ENCODE assay signal across 13 mouse cellular contexts in the genomic region with DNA sequence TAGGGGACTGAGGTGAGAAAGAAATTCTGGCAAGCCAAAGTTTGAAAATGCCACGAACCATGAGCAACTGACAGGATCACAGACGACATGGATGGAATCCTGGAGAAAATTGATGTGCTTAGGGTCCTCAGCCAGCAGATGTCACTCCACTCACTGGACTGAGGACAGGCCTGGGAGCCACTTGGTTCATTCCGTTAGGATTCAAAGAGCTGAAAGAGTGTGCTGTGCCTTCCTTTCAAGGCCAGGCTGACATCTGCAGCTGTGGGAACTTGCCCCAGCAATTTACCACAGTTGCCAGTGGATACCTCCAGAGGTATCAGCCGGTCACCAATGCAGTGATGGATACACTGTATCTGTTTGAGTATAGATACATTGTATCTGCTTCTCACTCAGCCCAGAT. TPM values are rescaled to one million over a fixed set of nuclear protein-coding genes. Genes with fewer than 3 reads are reported as not detected.
DNase-seq lines count a peak whose midpoint lies in the region; ATAC-seq lines count a peak whose summit lies in the region.
"Had no signal": no experiment of that assay in that cellular context is flagged by ENCODE, and none has a peak within 500 bp of the region (broad histone marks: within the 10 kb centered on the region; RNA-seq: fewer than 3 reads in every experiment).

No protein-coding gene starts in this region.

- H3K36me3 ChIP-seq in heart, embryonic 11.5 days (ENCODE audit: control insufficient read depth, insufficient read depth, low read length) = no peaks in the 10 kb centered on the region
- no peaks in the 10 kb centered on the region for H3K36me3 ChIP-seq in midbrain, embryonic 10.5 days
- H3K36me3 ChIP-seq in midbrain, embryonic 13.5 days = no peaks in the 10 kb centered on the region
- no peaks in the 10 kb centered on the region for H3K36me3 ChIP-seq in intestine, embryonic 15.5 days
- H3K36me3 ChIP-seq: embryonic facial prominence, embryonic 13.5 days; limb, embryonic 13.5 days had no signal

- peak; percentile 45 for DNase-seq in heart, postnatal 4 days
- peak; percentile 33 for DNase-seq in midbrain, embryonic 10.5 days (ENCODE audit: low spot score)
- peak; percentile 62 to 68 for DNase-seq in cerebellum, postnatal 14 days
- peak; percentile 77 for DNase-seq in testis, postnatal 14 days (ENCODE audit: low spot score)
- DNase-seq in gastrocnemius, postnatal 14 days = no peak
- DNase-seq: gastrocnemius, postnatal 36 days; kidney, adult 11 months had no signal

- intact Hi-C loops in gastrocnemius, postnatal 14 days (cut with DNase I; ENCODE audit: low total_unique reads) = no loop called here

- no peaks in the 10 kb centered on the region for H3K9me3 ChIP-seq in heart, embryonic 11.5 days (replicated peaks; ENCODE audit: control insufficient read depth, low read length)
- no peaks in the 10 kb centered on the region for H3K9me3 ChIP-seq in midbrain, embryonic 10.5 days (replicated peaks)
- H3K9me3 ChIP-seq in midbrain, embryonic 13.5 days = no peaks in the 10 kb centered on the region
- H3K9me3 ChIP-seq in intestine, embryonic 15.5 days = no peaks in the 10 kb centered on the region
- H3K9me3 ChIP-seq: embryonic facial prominence, embryonic 13.5 days; limb, embryonic 13.5 days had no signal

- no peak overlapping the region for H3K9ac ChIP-seq in heart, embryonic 11.5 days (ENCODE audit: low read depth, low read length)
- no peak overlapping the region for H3K9ac ChIP-seq in midbrain, embryonic 13.5 days (replicated peaks)
- no peak overlapping the region for H3K9ac ChIP-seq in intestine, embryonic 15.5 days
- H3K9ac ChIP-seq: embryonic facial prominence, embryonic 13.5 days; limb, embryonic 13.5 days had no signal

- H3K27ac ChIP-seq in heart, embryonic 11.5 days (ENCODE audit: low read depth, low read length) = no peak overlapping the region
- no peak overlapping the region for H3K27ac ChIP-seq in midbrain, embryonic 10.5 days (replicated peaks)
- no peak overlapping the region for H3K27ac ChIP-seq in midbrain, embryonic 13.5 days
- no peak overlapping the region for H3K27ac ChIP-seq in intestine, embryonic 15.5 days
- H3K27ac ChIP-seq: embryonic facial prominence, embryonic 13.5 days; limb, embryonic 13.5 days had no signal

- H3K4me1 ChIP-seq in heart, embryonic 11.5 days (ENCODE audit: control insufficient read depth, insufficient read depth, low read length) = peaks cover 30% of the 10 kb centered on the region
- peaks cover 33% of the 10 kb centered on the region for H3K4me1 ChIP-seq in midbrain, embryonic 10.5 days
- peaks cover 25% of the 10 kb centered on the region for H3K4me1 ChIP-seq in midbrain, embryonic 13.5 days (replicated peaks)
- H3K4me1 ChIP-seq in intestine, embryonic 15.5 days (replicated peaks) = peaks cover 39% of the 10 kb centered on the region

- H3K27me3 ChIP-seq in heart, embryonic 11.5 days (ENCODE audit: control insufficient read depth, insufficient read depth, low read length) = no peaks in the 10 kb centered on the region
- H3K27me3 ChIP-seq in midbrain, embryonic 10.5 days (ENCODE audit: low read depth, poor library complexity, severe bottlenecking) = peaks cover 8% of the 10 kb centered on the region
- no peaks in the 10 kb centered on the region for H3K27me3 ChIP-seq in midbrain, embryonic 13.5 days
- no peaks in the 10 kb centered on the region for H3K27me3 ChIP-seq in intestine, embryonic 15.5 days (replicated peaks)
- H3K27me3 ChIP-seq: Patski had no signal

- H3K4me3 ChIP-seq in heart, embryonic 11.5 days (ENCODE audit: low read depth, low read length) = no peak overlapping the region
- H3K4me3 ChIP-seq in midbrain, embryonic 10.5 days = no peak overlapping the region
- H3K4me3 ChIP-seq in midbrain, embryonic 13.5 days (replicated peaks) = no peak overlapping the region
- H3K4me3 ChIP-seq in intestine, embryonic 15.5 days (replicated peaks) = no peak overlapping the region
- H3K4me3 ChIP-seq: embryonic facial prominence, embryonic 13.5 days; limb, embryonic 13.5 days had no signal

- 32% methylated on average over 4 of the region's 4 CpGs for WGBS in heart, embryonic 11.5 days (ENCODE audit: insufficient replicate concordance)
- 35% methylated on average over 4 of the region's 4 CpGs for WGBS in midbrain, embryonic 10.5 days
- WGBS in midbrain, embryonic 13.5 days = 37% methylated on average over 4 of the region's 4 CpGs
- 45% methylated on average over 4 of the region's 4 CpGs for WGBS in intestine, embryonic 15.5 days

- H3K4me2 ChIP-seq in heart, embryonic 11.5 days = no peak overlapping the region
- H3K4me2 ChIP-seq in midbrain, embryonic 13.5 days (replicated peaks) = no peak overlapping the region
- no peak overlapping the region for H3K4me2 ChIP-seq in intestine, embryonic 15.5 days (replicated peaks)
- H3K4me2 ChIP-seq: embryonic facial prominence, embryonic 13.5 days; limb, embryonic 13.5 days had no signal

- no peak for ATAC-seq in heart, embryonic 11.5 days (replicated peaks; ENCODE audit: insufficient number of reproducible peaks, low FRiP score, low TSS enrichment)
- no peak for ATAC-seq in midbrain, embryonic 13.5 days
- ATAC-seq in intestine, embryonic 15.5 days = no peak
- ATAC-seq: Patski had no signal

RNA-seq across cellular contexts. Expression of gene Rab4a, which starts 41.1 kb away (rescaled TPM):
- total RNA-seq in heart, postnatal 4 days (2021) = 10 to 100 TPM in 1 of 2 experiments, 1 to 10 TPM in 1; 9.4 to 12.0 TPM
- polyA plus RNA-seq in heart, embryonic 11.5 days (2014; fragmentation: Nextera tagmentation; extraction: Ambion mirVana) = 55.0 and 58.7 TPM in 2 replicates
- polyA plus RNA-seq in midbrain, embryonic 10.5 days (2016; fragmentation: Nextera tagmentation; extraction: Ambion mirVana) = 67.6 and 71.0 TPM in 2 replicates
- 64.0 and 65.7 TPM in 2 replicates for polyA plus RNA-seq in midbrain, embryonic 13.5 days (2015; fragmentation: Nextera tagmentation; extraction: Ambion mirVana)
- total RNA-seq in gastrocnemius, postnatal 14 days (2021) = 10 to 100 TPM; 13.3 to 14.4 TPM
- polyA plus RNA-seq in intestine, embryonic 15.5 days (2015; fragmentation: Nextera tagmentation; extraction: Ambion mirVana) = 53.1 and 54.8 TPM in 2 replicates
